Mouse (Mus musculus) midbrain, embryonic 10.5 days (tissue): ENCODE data around the gene Ttll8. TPM values are rescaled to one million over a fixed set of nuclear protein-coding genes. Genes with fewer than 3 reads are reported as not detected.

Experiments used
- DNase-seq: peaks from one replicate; pipeline ENCODE4 v3.0.0-alpha.2; 2017; ENCODE audit warnings: low spot score
- H3K27ac ChIP-seq: fragments of 300-500 bp; sonication (generic); replicated peaks from 2 replicates; pipeline ENCODE4 v1.5.1; 2016; ENCODE audit warnings: mild to moderate bottlenecking
- H3K27me3 ChIP-seq: fragments of 300-500 bp; sonication (generic); 2 replicates; pipeline ENCODE4 v1.6.1; 2016; ENCODE audit warnings: low read depth, mild to moderate bottlenecking; ENCODE audit not compliant: poor library complexity, severe bottlenecking
- H3K36me3 ChIP-seq: fragments of 300-500 bp; sonication (generic); 2 replicates; pipeline ENCODE4 v1.6.1; 2016; ENCODE audit warnings: mild to moderate bottlenecking, moderate library complexity
- H3K4me1 ChIP-seq: fragments of 300-500 bp; sonication (generic); 2 replicates; pipeline ENCODE4 v1.6.1; 2016
- H3K4me3 ChIP-seq: fragments of 300-500 bp; sonication (generic); 2 replicates; pipeline ENCODE4 v1.5.1; 2016; ENCODE audit warnings: mild to moderate bottlenecking, moderate library complexity
- H3K9me3 ChIP-seq: fragments of 300-500 bp; sonication (generic); replicated peaks from 2 replicates; pipeline ENCODE4 v1.6.1; 2016; ENCODE audit warnings: mild to moderate bottlenecking
- WGBS: fragments of 180-500 bp; shearing (Covaris S2); methylation state at CpG from one replicate; pipeline ENCODE4 v1.1.7; 2016; 5-methylcytosine and 5-hydroxymethylcytosine counted together
- polyA plus RNA-seq: library from polyadenylated mRNA; unstranded; fragments of >200 nt; fragmentation: Nextera tagmentation; extraction: Ambion mirVana; gene quantifications from 2 replicates; pipeline ENCODE4 v1.2.1, GENCODE M21; 2016

Ttll8 gene
- polyA plus RNA-seq, 1 experiment from 2014 or later: not detected

DNA sequence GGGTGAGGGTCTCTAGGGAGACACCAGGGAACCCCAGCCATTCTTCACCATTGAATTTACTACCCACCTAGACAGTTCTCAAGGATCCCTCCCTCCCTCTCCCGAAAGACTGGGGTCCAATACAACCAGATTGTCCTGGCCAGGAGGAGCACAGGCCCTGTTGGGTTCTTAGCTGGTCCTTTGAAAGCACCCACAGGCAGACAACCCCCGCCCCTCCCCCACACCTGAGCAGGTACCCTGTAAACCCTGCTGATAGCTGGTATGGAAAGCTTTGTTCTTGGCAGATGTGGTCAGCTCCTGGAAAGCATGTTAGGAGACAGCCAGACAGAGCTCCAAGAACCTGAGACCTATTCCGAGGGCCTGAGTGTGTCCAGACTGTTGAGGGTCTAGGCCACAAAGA lies 93.4 kb downstream of the Ttll8 start:
- H3K4me1 ChIP-seq: peaks cover 46% of the 10 kb centered on the region
- H3K27ac ChIP-seq: peak overlapping the region; percentile 98; the same call in 1 of the 2 replicates
- H3K9me3 ChIP-seq: no peaks in the 10 kb centered on the region
- peaks cover 9% of the 10 kb centered on the region for H3K27me3 ChIP-seq
- no peak overlapping the region; the same call in 1 of the 2 replicates for H3K4me3 ChIP-seq
- H3K36me3 ChIP-seq: peaks cover 19% of the 10 kb centered on the region
- no peak for DNase-seq
- 85% methylated on average over 3 of the region's 3 CpGs for WGBS

GRCm38 (mm10) chr15:88859206-88859970 lies 94.8 kb downstream of the Ttll8 start:
- no peak for DNase-seq
- peaks cover 9% of the 10 kb centered on the region for H3K27me3 ChIP-seq
- peaks cover 5% of the 10 kb centered on the region for H3K36me3 ChIP-seq
- 0 out of 2 replicates have a peak overlapping the region, but pooled peaks have one; percentile 7 for H3K27ac ChIP-seq
- WGBS: 76% methylated on average over 8 of the region's 8 CpGs
- no peaks in the 10 kb centered on the region for H3K9me3 ChIP-seq
- peaks cover 47% of the 10 kb centered on the region for H3K4me1 ChIP-seq
- H3K4me3 ChIP-seq: no peak overlapping the region

DNA sequence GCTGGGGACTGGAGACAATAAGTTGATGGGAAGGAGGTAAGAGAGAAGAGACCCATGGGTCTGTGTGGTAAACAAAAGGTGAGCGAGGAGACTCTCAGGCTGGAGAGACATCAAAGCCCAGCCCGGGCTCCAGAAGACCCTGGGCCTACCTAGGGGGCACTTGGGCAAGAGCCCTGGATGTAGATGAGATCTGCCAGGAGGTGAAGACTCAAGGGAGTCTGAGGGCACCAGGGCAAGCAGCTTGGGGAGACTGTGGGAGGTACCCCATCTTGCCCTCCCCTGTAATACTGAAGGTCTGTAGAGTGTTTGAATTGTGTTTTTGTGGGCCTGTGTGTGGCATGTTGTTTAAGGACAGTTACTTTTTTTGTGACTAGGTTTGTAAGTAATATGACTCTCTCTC lies 95.5 kb downstream of the Ttll8 start:
- H3K36me3 ChIP-seq: no peaks in the 10 kb centered on the region
- H3K4me3 ChIP-seq: no peak overlapping the region
- WGBS: 94% methylated on average over 2 of the region's 2 CpGs
- no peak for DNase-seq
- H3K27me3 ChIP-seq: peaks cover 9% of the 10 kb centered on the region
- H3K27ac ChIP-seq: 0 out of 2 replicates have a peak overlapping the region, but pooled peaks have one; percentile 52
- H3K4me1 ChIP-seq: peaks cover 46% of the 10 kb centered on the region
- no peaks in the 10 kb centered on the region for H3K9me3 ChIP-seq

DNA sequence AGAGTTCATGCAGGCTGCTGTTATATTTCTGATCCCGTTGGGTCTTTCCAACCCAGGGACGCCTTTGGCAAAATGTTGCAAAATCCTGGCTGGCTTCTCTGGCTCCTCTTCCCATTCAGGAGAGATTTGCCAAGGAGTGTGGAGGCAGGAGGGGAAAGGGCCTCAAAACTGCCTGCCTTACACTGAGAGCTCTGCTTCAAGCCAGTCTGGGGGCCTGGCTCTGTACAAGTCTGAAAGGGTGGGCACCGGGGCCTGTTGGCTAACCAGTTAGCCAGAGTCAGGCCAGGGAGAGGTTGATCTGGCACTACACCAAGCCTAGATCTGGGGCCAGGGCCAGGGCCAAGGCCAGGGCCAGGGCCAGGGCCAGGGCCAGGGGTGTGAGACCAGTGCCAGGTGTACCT lies 96.1 kb downstream of the Ttll8 start:
- Histone ChIP-seq H3K36me3 (no peaks in the 10 kb centered on the region), H3K27me3 (peaks cover 9% of the 10 kb centered on the region), H3K4me3 (no peak overlapping the region), H3K4me1 (peaks cover 40% of the 10 kb centered on the region), H3K27ac (peak overlapping the region; percentile 52; the same call in 1 of the 2 replicates), H3K9me3 (no peaks in the 10 kb centered on the region)
- no peak for DNase-seq
- 96% methylated on average over 3 of the region's 3 CpGs for WGBS

- Histone ChIP-seq H3K27me3 (peaks cover 9% of the 10 kb centered on the region), H3K36me3 (no peaks in the 10 kb centered on the region), H3K4me1 (peaks cover 32% of the 10 kb centered on the region), H3K9me3 (no peaks in the 10 kb centered on the region), H3K27ac (no peak overlapping the region), H3K4me3 (no peak overlapping the region)
- no peak for DNase-seq
- WGBS: 94% methylated on average over 7 of the region's 7 CpGs
Measured at GRCm38 (mm10) chr15:88857361-88857760, 96.9 kb downstream of the Ttll8 start.

- no peak overlapping the region for H3K4me3 ChIP-seq
- no peaks in the 10 kb centered on the region for H3K36me3 ChIP-seq
- H3K9me3 ChIP-seq: no peaks in the 10 kb centered on the region
- peaks cover 9% of the 10 kb centered on the region for H3K27me3 ChIP-seq
- no peak overlapping the region; the same call in 1 of the 2 replicates for H3K27ac ChIP-seq
- peaks cover 28% of the 10 kb centered on the region for H3K4me1 ChIP-seq
- whole genome bisulfite sequencing: 83% methylated on average over 5 of the region's 5 CpGs
- no peak for DNase-seq
Measured at GRCm38 (mm10) chr15:88856613-88857012, 97.6 kb downstream of the Ttll8 start.

- DNase-seq: no peak
- Histone ChIP-seq H3K4me3 (no peak overlapping the region), H3K36me3 (no peaks in the 10 kb centered on the region), H3K27ac (no peak overlapping the region), H3K27me3 (peaks cover 5% of the 10 kb centered on the region), H3K4me1 (peaks cover 24% of the 10 kb centered on the region), H3K9me3 (no peaks in the 10 kb centered on the region)
- WGBS: 76% methylated on average over 6 of the region's 6 CpGs
Measured at GRCm38 (mm10) chr15:88855896-88856417, 98.3 kb downstream of the Ttll8 start.

- Histone ChIP-seq H3K36me3 (no peaks in the 10 kb centered on the region), H3K27ac (no peak overlapping the region), H3K4me1 (peaks cover 31% of the 10 kb centered on the region), H3K4me3 (no peak overlapping the region), H3K9me3 (no peaks in the 10 kb centered on the region), H3K27me3 (no peaks in the 10 kb centered on the region)
- DNase-seq: no peak
- WGBS: 73% methylated on average over 15 of the region's 15 CpGs
Measured at GRCm38 (mm10) chr15:88854969-88855830, 99.0 kb downstream of the Ttll8 start.

DNA sequence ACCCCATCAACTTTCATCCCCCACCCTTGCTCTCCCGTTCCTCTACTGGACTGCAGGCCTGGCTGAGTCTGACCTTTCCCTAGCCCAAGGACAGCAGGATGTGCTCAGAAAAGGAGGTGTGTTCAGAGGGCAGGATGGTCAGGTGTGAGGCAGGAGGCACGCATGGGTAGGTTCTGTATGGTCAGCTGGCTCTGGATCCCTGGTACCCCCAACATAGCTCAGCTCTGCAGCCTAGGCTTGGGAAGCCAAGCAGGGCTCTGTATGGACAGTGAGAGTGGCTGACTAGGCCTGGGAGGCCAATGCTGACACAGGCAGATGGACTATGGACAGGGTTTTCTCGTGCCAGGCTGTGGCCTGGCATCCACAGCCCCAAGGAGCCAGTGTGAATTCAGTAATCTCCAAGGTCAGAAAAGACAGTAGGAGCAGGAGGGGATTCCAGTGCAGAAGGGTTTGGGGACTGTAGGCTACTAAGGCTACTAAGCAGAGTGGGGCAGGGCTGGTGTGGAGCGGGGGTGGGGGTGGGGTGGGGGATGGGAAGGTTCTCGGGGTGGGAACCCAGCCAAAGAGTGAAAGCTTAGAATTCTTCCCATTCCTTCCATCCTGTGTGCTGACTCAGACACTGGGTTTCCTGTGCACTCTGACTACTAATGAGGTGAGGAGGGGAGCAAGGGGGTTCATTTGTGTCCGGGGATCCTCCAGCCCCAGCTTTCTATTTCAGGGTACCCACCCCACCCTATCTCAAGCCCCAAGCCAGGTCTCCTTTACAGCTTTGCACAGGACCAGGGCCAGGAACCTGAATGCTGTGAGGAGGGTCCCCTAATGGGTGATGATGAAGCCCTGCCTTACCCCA lies 99.9 kb downstream of the Ttll8 start:
- Histone ChIP-seq H3K27ac (no peak overlapping the region), H3K4me3 (no peak overlapping the region), H3K27me3 (no peaks in the 10 kb centered on the region), H3K9me3 (no peaks in the 10 kb centered on the region), H3K36me3 (no peaks in the 10 kb centered on the region), H3K4me1 (peaks cover 33% of the 10 kb centered on the region)
- WGBS: 74% methylated on average over 6 of the region's 6 CpGs
- DNase-seq: no peak

DNA sequence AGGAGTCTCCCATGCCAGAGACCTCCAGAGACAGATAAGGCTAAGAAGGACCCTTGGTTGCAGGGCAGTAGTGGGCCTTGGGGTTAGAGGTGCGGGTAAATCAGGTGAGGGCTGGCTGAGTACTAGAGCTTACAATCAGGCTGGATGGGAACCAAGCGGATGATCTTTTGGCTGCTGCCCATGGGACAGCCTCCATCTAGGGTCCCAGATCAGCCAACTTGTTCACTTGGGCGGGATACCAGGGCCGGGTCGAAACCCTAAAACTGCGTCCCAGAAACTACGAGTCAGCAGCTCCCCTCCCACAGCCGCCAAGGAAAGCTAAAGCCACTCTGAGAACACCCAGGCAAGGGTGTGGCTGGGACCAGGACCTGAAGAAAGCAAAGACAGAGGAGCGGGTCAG lies 101.1 kb downstream of the Ttll8 start:
- Histone ChIP-seq H3K36me3 (no peaks in the 10 kb centered on the region), H3K27ac (no peak overlapping the region), H3K4me3 (no peak overlapping the region), H3K27me3 (no peaks in the 10 kb centered on the region), H3K9me3 (no peaks in the 10 kb centered on the region), H3K4me1 (peaks cover 30% of the 10 kb centered on the region)
- WGBS: 89% methylated on average over 9 of the region's 9 CpGs
- no peak for DNase-seq

GRCm38 (mm10) chr15:88851507-88852149 lies 102.6 kb downstream of the Ttll8 start:
- DNase-seq: no peak

More at GRCm38 (mm10) chr15:88851507-88852149, 102.6 kb downstream of the Ttll8 start:
- Histone ChIP-seq H3K27me3 (no peaks in the 10 kb centered on the region), H3K4me1 (peaks cover 30% of the 10 kb centered on the region), H3K27ac (no peak overlapping the region), H3K9me3 (no peaks in the 10 kb centered on the region), H3K36me3 (no peaks in the 10 kb centered on the region), H3K4me3 (no peak overlapping the region)
- WGBS: 83% methylated on average over 10 of the region's 10 CpGs
